Mouse (Mus musculus) lung, postnatal 0 days (tissue): ENCODE results near the gene Ascl3.

Experiments used
- CTCF ChIP-seq: IDR thresholded peaks from 2 replicates; pipeline ENCODE4 v1.5.1; 2016; ENCODE audit warnings: antibody characterized with exemption, mild to moderate bottlenecking
- EP300 ChIP-seq: IDR thresholded peaks from 2 replicates; pipeline ENCODE4 v1.6.1; 2016; ENCODE audit warnings: antibody characterized with exemption, mild to moderate bottlenecking, control low read depth

- TF ChIP-seq CTCF (no peak), EP300 (no peak)
These were observed 49.6 kb upstream of the Ascl3 start for GRCm38 (mm10) chr7:109781087-109781469.
